10 mouse cellular contexts compared by ENCODE assay signal in genomic region chr13:23286721-23287362, GRCm38 (mm10). TPM values are rescaled to one million over a fixed set of nuclear protein-coding genes. Genes with fewer than 3 reads are reported as not detected.
DNase-seq lines count a peak whose midpoint lies in the region; ATAC-seq and TF ChIP-seq lines count a peak whose summit lies in the region.
"Had no signal": no experiment of that assay in that cellular context is flagged by ENCODE, and none has a peak within 500 bp of the region (broad histone marks: within the 10 kb centered on the region; RNA-seq: fewer than 3 reads in every experiment).

No protein-coding gene starts in this region.

- ATAC-seq in hindbrain, postnatal 0 days = no peak; the same call in 1 of the 2 replicates
- 0 out of 2 replicates have a peak, but pooled peaks have one; percentile 9 for ATAC-seq in midbrain, embryonic 15.5 days (replicated peaks)

- 0 out of 2 replicates have a peak, but pooled peaks cover 11% of the 10 kb centered on the region for H3K27me3 ChIP-seq in heart, embryonic 10.5 days (ENCODE audit: insufficient read depth, poor library complexity, severe bottlenecking)
- H3K27me3 ChIP-seq in hindbrain, postnatal 0 days (ENCODE audit: insufficient read depth, low read length) = no peaks in the 10 kb centered on the region
- peaks cover 34% of the 10 kb centered on the region for H3K27me3 ChIP-seq in midbrain, embryonic 15.5 days (replicated peaks)

- H3K9ac ChIP-seq in hindbrain, postnatal 0 days (replicated peaks; ENCODE audit: low read length) = no peak overlapping the region; the same call in 1 of the 2 replicates
- 0 out of 2 replicates have a peak overlapping the region, but pooled peaks have one; percentile 16 for H3K9ac ChIP-seq in midbrain, embryonic 15.5 days

- H3K9me3 ChIP-seq in heart, embryonic 10.5 days = no peaks in the 10 kb centered on the region
- H3K9me3 ChIP-seq in hindbrain, postnatal 0 days (ENCODE audit: low read length) = no peaks in the 10 kb centered on the region
- H3K9me3 ChIP-seq in midbrain, embryonic 15.5 days = no peaks in the 10 kb centered on the region

- 0 out of 2 replicates have a peak, but pooled peaks cover 7% of the 10 kb centered on the region for H3K4me1 ChIP-seq in heart, embryonic 10.5 days
- H3K4me1 ChIP-seq in hindbrain, postnatal 0 days (ENCODE audit: insufficient read depth, low read length) = no peaks in the 10 kb centered on the region
- peaks cover 18% of the 10 kb centered on the region for H3K4me1 ChIP-seq in midbrain, embryonic 15.5 days

- no peaks in the 10 kb centered on the region for H3K36me3 ChIP-seq in heart, embryonic 10.5 days
- H3K36me3 ChIP-seq in hindbrain, postnatal 0 days (ENCODE audit: insufficient read depth, low read length) = no peaks in the 10 kb centered on the region
- no peaks in the 10 kb centered on the region for H3K36me3 ChIP-seq in midbrain, embryonic 15.5 days (replicated peaks)

- peak overlapping the region; percentile 68 for H3K4me3 ChIP-seq in heart, embryonic 10.5 days
- H3K4me3 ChIP-seq in hindbrain, postnatal 0 days (ENCODE audit: low read length) = peak overlapping the region; percentile 42
- H3K4me3 ChIP-seq in midbrain, embryonic 15.5 days = peak overlapping the region; percentile 39

- WGBS in heart, embryonic 10.5 days = under 1% methylated on average over 19 of the region's 19 CpGs
- WGBS in hindbrain, postnatal 0 days = 1% methylated on average over 19 of the region's 19 CpGs
- WGBS in midbrain, embryonic 15.5 days = 2% methylated on average over 19 of the region's 19 CpGs

- no peak overlapping the region for H3K27ac ChIP-seq in heart, embryonic 10.5 days
- H3K27ac ChIP-seq in hindbrain, postnatal 0 days = no peak overlapping the region
- no peak overlapping the region for H3K27ac ChIP-seq in midbrain, embryonic 15.5 days

- peak; percentile 78 for DNase-seq in heart, embryonic 10.5 days (ENCODE audit: low spot score)
- no peak for DNase-seq in heart, postnatal 4 days
- DNase-seq in embryo, embryonic 11 days = peak; percentile 43
- peak; percentile 5 for DNase-seq in hindbrain, postnatal 0 days (ENCODE audit: low spot score)
- DNase-seq in thymus, postnatal 25 days = no peak
- DNase-seq in layer of hippocampus, adult 11-12 months (ENCODE audit: low spot score) = no peak
- DNase-seq in thymus, postnatal 4 days = no peak

- H3K4me2 ChIP-seq in hindbrain, postnatal 0 days (ENCODE audit: low read depth, low read length) = peak overlapping the region; percentile 68
- H3K4me2 ChIP-seq in midbrain, embryonic 15.5 days = peak overlapping the region; percentile 62

- no peak for TF ChIP-seq CTCF in hindbrain, postnatal 0 days (IDR thresholded peaks at IDR 0.05; ENCODE audit: low read depth)

RNA-seq across cellular contexts. Expression of gene Vmn1r223, which starts 39.9 kb away (rescaled TPM):
- polyA plus RNA-seq in heart, embryonic 10.5 days (2016; fragmentation: Nextera tagmentation; extraction: Ambion mirVana) = not detected in 2 replicates
- not detected for total RNA-seq in heart, postnatal 4 days (2021)
- not detected in 2 replicates for total RNA-seq in hindbrain, postnatal 0 days (2014; rRNA removed)
- not detected in 2 replicates for polyA plus RNA-seq in hindbrain, postnatal 0 days (2015; fragmentation: Nextera tagmentation; extraction: Ambion mirVana)
- not detected in 2 replicates for polyA plus RNA-seq in midbrain, embryonic 15.5 days (2015; fragmentation: Nextera tagmentation; extraction: Ambion mirVana)
- total RNA-seq: heart, postnatal 36 days had no signal
- polyA plus RNA-seq: testis, adult 2 months had no signal

RNA-seq across cellular contexts. Expression of gene Vmn1r222, which starts 51.1 kb away (rescaled TPM):
- not detected in 2 replicates for polyA plus RNA-seq in heart, embryonic 10.5 days (2016; fragmentation: Nextera tagmentation; extraction: Ambion mirVana)
- total RNA-seq in heart, postnatal 4 days (2021) = not detected
- not detected in 2 replicates for total RNA-seq in hindbrain, postnatal 0 days (2014; rRNA removed)
- polyA plus RNA-seq in hindbrain, postnatal 0 days (2015; fragmentation: Nextera tagmentation; extraction: Ambion mirVana) = not detected in 2 replicates
- not detected in 2 replicates for polyA plus RNA-seq in midbrain, embryonic 15.5 days (2015; fragmentation: Nextera tagmentation; extraction: Ambion mirVana)
- total RNA-seq: heart, postnatal 36 days had no signal
- polyA plus RNA-seq: testis, adult 2 months had no signal

Comparison
In these comparisons a context has a peak if more than half of its experiments do, and no peak if none do; other contexts are left out.
1. DNase-seq: peak in heart, embryonic 10.5 days (single experiment), embryo, embryonic 11 days (single experiment) and hindbrain, postnatal 0 days (single experiment); none in heart, postnatal 4 days (single experiment), thymus, postnatal 25 days (single experiment), layer of hippocampus, adult 11-12 months (single experiment) and thymus, postnatal 4 days (single experiment).
2. Peak in every context shown above with its lines, with median percentiles within 50 percentile points of each other: H3K4me3 ChIP-seq.